Mouse (Mus musculus) yolk sac, embryonic 10.5 days (tissue): ENCODE measurements at regions not wholly inside any gene's neighbourhood (a gene's known extent, or its start where the extent isn't known, plus 50 kb on each side); places are given as distances from the start of the nearest gene placed in this dataset.

Source experiments
- DNase-seq: peaks from one replicate; pipeline ENCODE4 v3.0.0-alpha.2; 2017; ENCODE audit warnings: low spot score

GRCm38 (mm10) chr3:48911758-48912157 is 845.4 kb downstream of the Pcdh18 start:
- no peak for DNase-seq

GRCm38 (mm10) chr3:48890403-48890802 is 866.7 kb downstream of the Pcdh18 start:
- no peak for DNase-seq

- DNase-seq: no peak
These were observed 869.2 kb downstream of the Pcdh18 start for GRCm38 (mm10) chr3:48887885-48888284.

- no peak for DNase-seq
These were observed 887.6 kb downstream of the Pcdh18 start for GRCm38 (mm10) chr3:48869527-48869926.

- DNase-seq: peak; percentile 7
These were observed 911.0 kb downstream of the Pcdh18 start for GRCm38 (mm10) chr3:48846049-48846653.

- no peak for DNase-seq
These were observed 916.4 kb downstream of the Pcdh18 start for GRCm38 (mm10) chr3:48840692-48841091.

GRCm38 (mm10) chr3:48823360-48823759 is 933.8 kb downstream of the Pcdh18 start:
- no peak for DNase-seq

GRCm38 (mm10) chr3:48804398-48804797 is 952.7 kb downstream of the Pcdh18 start:
- no peak for DNase-seq

GRCm38 (mm10) chr3:48771709-48772108 is 985.4 kb downstream of the Pcdh18 start:
- DNase-seq: peak; percentile 5
